Mouse (Mus musculus): ENCODE data around the gene Snap23. TPM values are rescaled to one million over a fixed set of nuclear protein-coding genes. Genes with fewer than 3 reads are reported as not detected.

Gene Snap23
- total and polyA plus RNA-seq, 3 experiments, result 15.9 to 35.8 (median 23.0) TPM

DNA sequence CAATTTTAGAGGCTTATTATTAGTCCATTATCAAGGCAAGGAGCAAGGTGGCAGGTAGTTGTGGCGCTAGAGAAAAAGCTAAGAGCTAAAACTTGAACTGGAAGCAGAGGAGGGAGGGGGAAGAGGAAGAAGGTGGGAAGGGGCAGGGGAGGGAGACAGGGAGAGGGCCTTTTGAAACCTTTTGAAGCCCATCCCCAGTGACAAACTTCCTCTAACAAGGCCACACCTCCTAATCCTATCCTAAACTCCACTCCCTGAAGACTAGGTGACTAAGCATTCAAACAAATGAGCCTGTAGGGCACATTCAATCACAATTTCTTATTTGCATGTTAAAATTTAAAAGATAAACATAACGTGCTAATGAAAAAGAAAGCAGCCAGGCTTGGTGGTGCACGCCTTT lies 8.7 kb upstream of the Snap23 start:
- TF ChIP-seq RCOR1 (conservative IDR thresholded peaks at IDR 0.05; ENCODE audit: low read depth, low read length), result no peak
- peaks cover 86% of the 10 kb centered on the region for H3K79me2 ChIP-seq (replicated peaks; ENCODE audit: control insufficient read depth, extremely low read depth, insufficient read depth, poor library complexity, severe bottlenecking)
- no peak overlapping the region; the same call in 1 of the 2 replicates for H3K9ac ChIP-seq (ENCODE audit: insufficient read depth, low read depth)
- DNase-seq (ENCODE audit: extremely low read depth), result peak; percentile 47
- no peaks in the 10 kb centered on the region for H3K27me3 ChIP-seq (replicated peaks)
- peaks cover 15 to 51% of the 10 kb centered on the region in 2 experiments for H3K36me3 ChIP-seq (replicated peaks in 1 of 2; ENCODE audit: control insufficient read depth in 1 of 2, insufficient read depth in 1 of 2, low read length in 1 of 2)
- H3K4me1 ChIP-seq (ENCODE audit: control insufficient read depth in 1 of 2, insufficient read depth in 2 of 2), result peaks cover 4 to 40% of the 10 kb centered on the region in 2 experiments; a peak in 2 of 4 replicates
- no peaks in the 10 kb centered on the region for H3K9me3 ChIP-seq (replicated peaks; ENCODE audit: low read length)
- no peak overlapping the region for H3K4me3 ChIP-seq (replicated peaks in 1 of 3; ENCODE audit: low read depth in 2 of 3, low read length in 2 of 3, poor library complexity in 1 of 3)
- in situ Hi-C loops (cut with MboI; ENCODE audit: low pct_ligation_motif_present, low pct_unique_long_range_greater_than_20kb, low sequenced_read_pairs) (no loop called here), dilution Hi-C loops (cut with MboI; ENCODE audit: extremely low pct_ligation_motif_present, extremely low pct_unique_long_range_greater_than_20kb, low sequenced_read_pairs) (no loop called here)
- H3K27ac ChIP-seq (ENCODE audit: insufficient read depth, low read depth), result no peak overlapping the region
- peak overlapping the region; percentile 40; the same call in 1 of the 2 replicates for H3K4me2 ChIP-seq (ENCODE audit: insufficient read depth, low read depth, poor library complexity, severe bottlenecking)

DNA sequence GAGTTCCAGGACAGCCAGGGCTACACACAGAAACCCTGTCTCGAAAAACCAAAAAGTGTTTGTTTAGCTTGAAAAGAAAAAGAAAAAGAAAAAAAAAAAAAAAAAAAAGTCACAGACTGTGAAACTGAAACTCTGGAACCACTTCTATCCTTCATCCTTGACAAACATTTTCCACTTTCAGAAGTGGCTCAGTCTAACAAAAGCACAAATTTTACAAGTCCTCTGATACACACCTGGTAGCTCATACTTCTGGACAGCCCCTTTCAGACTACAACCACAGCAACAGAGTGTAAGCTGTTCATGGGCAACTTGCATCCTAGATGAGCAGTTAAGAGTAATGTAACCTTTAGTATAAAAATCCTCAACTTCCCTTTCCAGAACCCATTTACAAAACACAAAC lies 5.9 kb upstream of the Snap23 start:
- in situ Hi-C loops (cut with MboI; ENCODE audit: low pct_ligation_motif_present, low pct_unique_long_range_greater_than_20kb, low sequenced_read_pairs), result no loop called here
- H3K4me3 ChIP-seq (replicated peaks in 1 of 3; ENCODE audit: low read depth in 2 of 3, low read length in 2 of 3, poor library complexity in 1 of 3), result peak overlapping the region in 2 of 3 experiments; percentile 20 to 39

DNA sequence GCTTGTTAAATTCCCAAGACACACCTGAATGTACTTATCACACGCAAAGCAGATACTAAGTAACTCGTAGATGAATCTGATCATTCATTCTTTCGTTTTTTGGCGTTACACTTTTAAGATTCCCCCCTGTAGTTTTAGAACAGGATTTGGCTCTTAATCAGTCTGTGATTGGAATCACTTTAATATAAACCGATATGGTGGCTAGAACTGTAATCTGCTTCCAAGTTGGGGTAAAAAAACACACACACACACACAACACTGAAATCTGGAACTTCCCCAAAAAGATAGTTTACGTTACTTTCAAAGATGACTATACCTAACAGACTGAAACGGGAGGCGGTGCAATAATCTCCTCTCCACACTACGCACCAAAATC lies 4.6 kb upstream of the Snap23 start:
- H3K4me3 ChIP-seq (replicated peaks in 1 of 3; ENCODE audit: low read depth in 2 of 3, low read length in 2 of 3, poor library complexity in 1 of 3), result peak overlapping the region; percentile 67 to 98 (median 87)
- H3K27me3 ChIP-seq (replicated peaks), result no peaks in the 10 kb centered on the region
- no peak for DNase-seq (ENCODE audit: extremely low read depth)
- peaks cover 0 to 15% of the 10 kb centered on the region in 2 experiments for H3K36me3 ChIP-seq (replicated peaks in 1 of 2; ENCODE audit: control insufficient read depth in 1 of 2, insufficient read depth in 1 of 2, low read length in 1 of 2)
- peak overlapping the region; percentile 96 for H3K4me2 ChIP-seq (ENCODE audit: insufficient read depth, low read depth, poor library complexity, severe bottlenecking)
- peak overlapping the region; percentile 81 for H3K27ac ChIP-seq (ENCODE audit: insufficient read depth, low read depth)
- peaks cover 4 to 45% of the 10 kb centered on the region in 2 experiments; a peak in 2 of 4 replicates for H3K4me1 ChIP-seq (ENCODE audit: control insufficient read depth in 1 of 2, insufficient read depth in 2 of 2)
- dilution Hi-C loops (cut with MboI; ENCODE audit: extremely low pct_ligation_motif_present, extremely low pct_unique_long_range_greater_than_20kb, low sequenced_read_pairs), result no loop called here
- in situ Hi-C loops (cut with MboI; ENCODE audit: low pct_ligation_motif_present, low pct_unique_long_range_greater_than_20kb, low sequenced_read_pairs), result no loop called here
- peak overlapping the region; percentile 69 for H3K9ac ChIP-seq (ENCODE audit: insufficient read depth, low read depth)
- no peaks in the 10 kb centered on the region for H3K9me3 ChIP-seq (replicated peaks; ENCODE audit: low read length)
- H3K79me2 ChIP-seq (replicated peaks; ENCODE audit: control insufficient read depth, extremely low read depth, insufficient read depth, poor library complexity, severe bottlenecking), result peaks cover 56% of the 10 kb centered on the region
- TF ChIP-seq MYC (IDR thresholded peaks at IDR 0.05; ENCODE audit: low read depth, low read length), result no peak
- TF ChIP-seq USF1 (IDR thresholded peaks at IDR 0.05; ENCODE audit: low read depth, low read length), result no peak
- TF ChIP-seq ZNF384 (IDR thresholded peaks at IDR 0.05; ENCODE audit: low read depth, low read length), result no peak
- TF ChIP-seq MXI1 (IDR thresholded peaks at IDR 0.05; ENCODE audit: low read depth, low read length), result no peak
- TF ChIP-seq SMC3 (IDR thresholded peaks at IDR 0.05; ENCODE audit: low read depth, low read length), result no peak
- TF ChIP-seq CHD1 (IDR thresholded peaks at IDR 0.05; ENCODE audit: low read depth, low read length), result no peak
- TF ChIP-seq POLR2A (IDR thresholded peaks at IDR 0.05; ENCODE audit: low read depth, low read length), result no peak
- no peak for TF ChIP-seq IRF4 (IDR thresholded peaks at IDR 0.05; ENCODE audit: low read depth, low read length)
- TF ChIP-seq KAT2A (IDR thresholded peaks at IDR 0.05; ENCODE audit: insufficient replicate concordance, low read length), result no peak
- no peak for TF ChIP-seq ETS1 (conservative IDR thresholded peaks at IDR 0.05; ENCODE audit: low read depth, low read length)

More for the DNA sequence above, 5.9 kb upstream of the Snap23 start:
- Histone ChIP-seq H3K4me2 (ENCODE audit: insufficient read depth, low read depth, poor library complexity, severe bottlenecking) (peak overlapping the region; percentile 96), H3K9ac (ENCODE audit: insufficient read depth, low read depth) (peak overlapping the region; percentile 43; the same call in 1 of the 2 replicates), H3K27ac (ENCODE audit: insufficient read depth, low read depth) (peak overlapping the region; percentile 58), H3K9me3 (replicated peaks; ENCODE audit: low read length) (no peaks in the 10 kb centered on the region), H3K36me3 (replicated peaks in 1 of 2; ENCODE audit: control insufficient read depth in 1 of 2, insufficient read depth in 1 of 2, low read length in 1 of 2) (peaks cover 0 to 29% of the 10 kb centered on the region in 2 experiments), H3K4me1 (ENCODE audit: control insufficient read depth in 1 of 2, insufficient read depth in 2 of 2) (peaks cover 4 to 46% of the 10 kb centered on the region in 2 experiments; a peak in 2 of 4 replicates), H3K27me3 (replicated peaks) (no peaks in the 10 kb centered on the region), H3K79me2 (replicated peaks; ENCODE audit: control insufficient read depth, extremely low read depth, insufficient read depth, poor library complexity, severe bottlenecking) (peaks cover 69% of the 10 kb centered on the region)
- dilution Hi-C loops (cut with MboI; ENCODE audit: extremely low pct_ligation_motif_present, extremely low pct_unique_long_range_greater_than_20kb, low sequenced_read_pairs), result no loop called here
- no peak for TF ChIP-seq MAX (IDR thresholded peaks at IDR 0.05; ENCODE audit: low read length)
- TF ChIP-seq ZKSCAN1 (IDR thresholded peaks at IDR 0.05; ENCODE audit: borderline replicate concordance, low read depth, low read length), result no peak
- TF ChIP-seq SIN3A (IDR thresholded peaks at IDR 0.05; ENCODE audit: low read length), result peak; percentile 46; the same call in 1 of the 2 replicates
- peak; percentile 85 for TF ChIP-seq IRF4 (IDR thresholded peaks at IDR 0.05; ENCODE audit: low read depth, low read length)
- no peak; the same call in 1 of the 2 replicates for TF ChIP-seq TCF12 (IDR thresholded peaks at IDR 0.05; ENCODE audit: low read depth, low read length)
- TF ChIP-seq HCFC1 (IDR thresholded peaks at IDR 0.05; ENCODE audit: low read depth, low read length), result no peak
- peak; percentile 56; the same call in 1 of the 2 replicates for TF ChIP-seq MEF2A (IDR thresholded peaks at IDR 0.05; ENCODE audit: borderline replicate concordance, low read depth, low read length)
- no peak for TF ChIP-seq CHD1 (IDR thresholded peaks at IDR 0.05; ENCODE audit: low read depth, low read length)
- TF ChIP-seq MYC (IDR thresholded peaks at IDR 0.05; ENCODE audit: low read depth, low read length), result no peak
- TF ChIP-seq JUND (conservative IDR thresholded peaks at IDR 0.05; ENCODE audit: low read depth, low read length), result peak; percentile 50
- no peak for TF ChIP-seq UBTF (IDR thresholded peaks at IDR 0.05; ENCODE audit: low read depth, low read length)
- TF ChIP-seq ZNF384 (IDR thresholded peaks at IDR 0.05; ENCODE audit: low read depth, low read length), result peak; percentile 93
- peak; percentile 78 for TF ChIP-seq ETS1 (conservative IDR thresholded peaks at IDR 0.05; ENCODE audit: low read depth, low read length)
- peak; percentile 12; the same call in 1 of the 2 replicates for TF ChIP-seq JUN (IDR thresholded peaks at IDR 0.05; ENCODE audit: insufficient read depth, low read depth, low read length)
- TF ChIP-seq EP300 (IDR thresholded peaks at IDR 0.05; ENCODE audit: low read length), result peak; percentile 76
- TF ChIP-seq ELF1 (IDR thresholded peaks at IDR 0.05; ENCODE audit: low read depth, low read length), result no peak
- DNase-seq (ENCODE audit: extremely low read depth), result peak; percentile 63

Measured in CH12.LX (cell line).